Mouse (Mus musculus) embryo, embryonic 11 days (tissue): Measurements from ENCODE around the gene Wdr89.

Experiments
- DNase-seq: peaks from one replicate; pipeline ENCODE4 v3.0.0-alpha.2; 2015

Gene Wdr89

DNA sequence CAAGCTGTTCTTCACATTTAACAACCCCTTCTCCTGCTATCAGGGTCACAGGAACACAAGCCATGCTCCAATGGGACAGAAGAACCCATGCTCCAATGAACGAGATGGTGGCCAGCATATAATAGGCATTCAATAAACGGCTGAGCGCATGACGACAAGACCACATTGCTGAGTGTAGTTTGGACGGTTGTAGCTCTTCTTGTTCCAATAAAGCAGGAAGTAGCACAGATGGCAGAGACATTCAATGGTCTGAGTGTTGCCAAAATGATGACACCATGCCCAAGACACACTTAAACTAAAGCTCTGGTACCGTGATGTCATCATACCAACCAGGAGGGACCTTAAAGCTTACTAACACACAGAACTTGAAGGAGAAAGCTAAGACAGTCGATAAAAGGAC is 56.6 kb downstream of the Wdr89 start:
- DNase-seq = no peak

DNA sequence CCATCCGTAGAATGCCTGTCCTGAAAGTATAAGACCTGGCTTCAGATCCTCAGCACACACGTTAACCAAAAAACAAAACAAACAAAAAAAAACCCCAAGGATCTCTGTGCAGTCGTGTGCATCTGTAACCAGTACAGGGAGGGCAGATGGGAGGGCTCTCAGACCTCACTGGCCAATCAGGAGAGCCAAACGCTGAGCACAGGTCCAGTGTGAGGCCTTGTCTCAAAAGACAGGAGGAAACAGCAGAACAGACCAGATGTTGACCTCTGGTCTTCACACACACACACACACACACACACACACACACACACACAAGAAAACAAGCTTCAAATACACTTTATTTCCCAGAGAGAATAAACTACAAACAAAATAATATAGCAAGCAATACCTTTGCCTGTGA is 69.8 kb downstream of the Wdr89 start:
- peak; percentile 68 for DNase-seq

DNA sequence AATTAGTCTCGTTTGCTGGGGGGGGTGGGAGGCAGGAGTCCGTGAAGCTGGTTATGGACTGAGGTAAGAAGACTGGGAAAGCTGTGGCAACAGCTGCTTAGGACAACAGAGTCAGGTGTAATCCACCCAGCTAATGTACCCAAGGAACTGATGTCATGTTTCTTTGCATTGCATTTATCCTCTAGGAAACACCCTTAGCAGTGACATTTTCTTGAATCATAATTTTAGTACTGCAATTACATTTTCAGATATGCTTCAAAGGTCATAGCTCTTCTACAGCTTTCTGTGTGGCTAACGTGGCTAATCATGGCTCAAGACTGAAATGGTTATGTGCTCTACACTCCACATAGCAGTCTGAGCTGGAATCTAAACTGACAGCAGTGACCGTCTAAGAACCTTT is 70.3 kb downstream of the Wdr89 start:
- DNase-seq = no peak

DNA sequence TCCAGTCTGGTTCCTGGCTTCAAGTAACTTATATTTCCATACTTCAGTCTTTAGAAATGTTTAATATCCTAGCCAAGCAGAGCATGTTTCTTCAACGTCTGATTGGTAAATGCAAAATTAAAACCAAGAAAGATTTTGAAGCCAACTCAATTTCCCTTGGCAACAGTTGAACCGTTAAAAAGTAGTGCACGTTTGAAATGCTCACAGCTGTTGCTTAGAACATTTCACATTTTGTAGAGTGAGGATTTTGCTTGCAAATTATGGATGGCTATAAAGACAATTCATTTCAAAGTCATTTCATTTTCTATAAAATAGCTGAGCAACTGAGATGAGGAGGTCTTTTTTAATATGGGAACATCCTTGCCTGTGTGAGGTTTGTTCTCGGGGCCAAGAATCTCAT is 71.6 kb downstream of the Wdr89 start:
- no peak for DNase-seq

DNA sequence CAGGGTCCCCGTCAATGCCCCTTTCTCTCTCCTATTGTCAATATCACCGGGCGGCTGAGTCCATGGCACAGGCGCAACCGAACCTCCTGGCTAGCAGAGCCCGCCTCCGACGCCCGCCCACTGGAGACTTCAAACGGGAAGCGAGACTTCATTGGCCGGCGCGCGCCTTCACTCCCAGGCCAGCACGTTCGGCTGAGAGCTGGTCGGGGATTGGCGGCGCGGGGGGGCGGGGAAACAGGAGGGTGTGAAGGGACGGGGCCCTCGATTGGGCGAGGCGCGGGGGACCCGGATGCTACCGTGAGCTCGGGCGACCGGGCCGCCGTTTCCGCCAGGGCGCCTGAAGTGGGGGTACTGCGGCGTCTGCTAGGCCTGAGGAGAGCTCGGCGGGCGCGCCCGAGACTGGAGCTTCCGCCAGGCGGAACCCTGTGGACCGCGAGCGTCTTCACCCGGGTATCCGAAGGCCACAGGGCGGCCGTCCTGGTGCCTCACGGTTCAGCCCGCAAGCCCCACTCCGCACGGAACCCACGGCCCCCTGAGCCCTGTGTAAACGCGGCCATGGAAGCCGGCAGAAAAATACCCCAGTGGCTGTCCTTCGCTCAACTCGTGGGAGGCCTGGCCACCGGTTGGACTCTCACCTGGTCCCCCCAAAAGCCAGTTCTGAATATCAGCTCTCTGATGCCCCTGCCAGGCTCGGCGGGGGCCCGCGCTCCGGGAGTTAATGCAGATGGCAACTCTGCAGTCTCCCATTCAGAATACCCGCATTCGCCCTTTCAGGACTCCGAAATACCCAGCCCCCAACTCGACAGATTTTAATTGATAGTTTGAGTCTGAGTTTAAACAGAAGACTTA is 73.0 kb downstream of the Wdr89 start, which contains the start of gene Ppp2r5e:
Gene Ppp2r5e (minus strand): TSS at position 92 of the 849 bp plus-strand sequence.
- peak; percentile 99 for DNase-seq

DNA sequence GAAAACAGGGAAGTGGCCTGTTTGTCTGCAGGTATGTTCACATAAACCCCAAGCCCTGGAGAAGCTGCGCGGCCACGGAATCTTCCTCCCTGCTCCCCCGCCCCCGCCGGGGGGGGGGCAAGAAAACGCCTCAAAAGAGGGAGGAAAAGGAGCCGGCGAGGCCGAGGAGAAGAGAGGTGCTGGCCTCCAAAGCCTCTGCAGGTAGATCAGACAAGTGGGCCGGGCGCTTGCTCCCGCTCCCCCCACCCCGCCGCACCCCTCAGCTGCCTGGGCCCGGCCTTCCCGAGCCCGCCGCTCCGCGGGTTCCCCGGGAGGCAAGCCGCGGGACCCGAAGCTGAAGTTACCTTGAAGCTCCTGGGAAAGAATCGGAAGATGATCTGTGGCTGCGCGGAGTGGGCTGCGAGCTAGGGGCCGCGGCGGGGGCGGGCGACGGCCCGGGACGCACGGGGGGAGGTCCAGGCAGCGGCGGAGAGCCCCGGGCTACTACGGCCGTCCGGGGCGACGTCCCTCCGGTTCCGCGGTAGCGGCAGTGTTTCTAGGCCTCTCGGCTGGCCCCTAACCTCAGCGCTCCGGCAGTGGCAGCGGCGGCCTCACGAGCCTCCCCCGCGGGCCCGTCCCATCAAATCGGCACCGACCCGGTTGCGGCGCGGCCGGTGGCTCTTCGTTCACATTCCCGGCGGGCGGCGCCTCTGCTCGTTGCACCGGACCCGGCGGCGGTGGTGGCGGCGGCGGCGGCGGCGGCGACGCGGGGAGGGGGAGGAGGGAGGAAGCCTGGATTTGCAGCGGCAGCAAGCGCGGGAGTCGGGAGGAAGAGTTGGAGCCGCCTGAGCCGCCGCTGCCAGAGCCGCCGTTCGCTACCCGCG is 73.8 kb downstream of the Wdr89 start:
- DNase-seq = peak; percentile 52

DNA sequence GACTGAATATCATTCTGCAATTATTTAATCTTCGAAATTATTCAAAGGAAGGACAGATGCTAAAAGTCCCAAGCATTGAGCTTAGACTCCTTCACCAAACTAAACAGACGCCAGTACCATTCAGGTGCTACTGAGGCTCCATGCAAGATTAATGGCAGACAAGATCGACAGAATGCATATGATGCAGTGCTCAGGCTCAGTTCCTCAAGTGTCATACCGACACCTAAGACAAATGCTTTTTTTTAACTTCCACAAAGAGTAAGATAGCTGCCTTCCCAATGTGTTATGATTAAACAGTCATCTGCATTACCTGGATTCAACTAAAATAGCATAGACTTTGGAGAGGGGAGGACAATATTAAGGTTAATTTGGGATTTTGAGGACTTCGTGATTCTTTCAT is 74.9 kb downstream of the Wdr89 start:
- no peak for DNase-seq

DNA sequence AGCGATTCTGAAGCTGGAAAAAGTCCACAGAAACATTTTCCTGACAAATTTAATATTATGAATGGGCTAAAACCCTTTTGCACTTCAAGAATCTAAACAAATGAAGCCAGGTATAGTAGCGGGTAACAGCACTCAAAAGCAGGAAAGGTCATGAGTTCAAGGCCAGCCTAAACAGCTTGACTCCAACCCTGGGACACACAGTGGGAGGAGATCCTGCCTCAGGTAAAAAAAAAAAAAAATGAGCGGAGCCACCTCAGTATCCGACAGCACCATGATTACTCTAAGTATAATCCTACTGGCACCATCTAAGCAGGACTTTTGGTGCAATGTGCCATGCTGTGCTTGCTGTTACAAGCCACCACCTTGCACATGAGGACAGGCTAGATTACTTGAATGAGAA is 75.5 kb downstream of the Wdr89 start:
- DNase-seq = no peak

DNA sequence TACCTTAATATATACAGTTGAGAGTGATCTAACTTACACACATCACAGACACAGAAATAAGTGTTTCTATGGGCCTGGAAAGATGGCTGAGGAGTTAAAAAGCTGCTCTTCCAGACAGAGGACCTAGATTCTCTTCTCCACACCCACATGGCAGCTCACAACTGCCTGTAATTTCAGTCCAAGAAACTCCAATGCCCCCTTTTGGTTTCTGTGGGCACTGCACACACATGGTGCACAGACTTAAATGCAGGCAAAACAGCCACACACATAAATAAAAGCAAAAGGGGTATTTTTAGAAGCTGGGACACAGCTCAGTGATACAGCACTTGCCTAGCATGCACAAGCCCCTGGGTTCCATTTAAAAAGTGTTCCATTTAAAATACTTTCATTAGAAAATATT is 81.8 kb downstream of the Wdr89 start:
- no peak for DNase-seq

DNA sequence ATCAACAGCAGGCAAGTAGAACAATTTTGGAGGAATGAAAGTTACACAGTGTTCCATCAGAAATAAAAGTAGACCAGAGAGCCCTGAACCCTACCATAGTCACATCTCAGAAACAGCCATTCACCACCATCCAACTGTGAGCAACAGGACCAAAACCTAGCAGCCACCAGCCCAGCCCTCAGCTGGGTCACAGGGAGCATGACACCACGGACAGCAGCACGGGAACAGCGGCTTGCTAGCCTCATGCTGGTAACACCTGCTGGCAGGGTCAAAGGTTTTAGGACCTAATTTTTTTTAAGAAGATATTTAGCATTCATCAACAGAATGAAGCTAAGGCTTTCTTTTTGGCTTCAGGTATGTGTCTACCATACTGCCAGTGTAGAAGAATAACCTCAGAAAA is 85.6 kb downstream of the Wdr89 start:
- no peak for DNase-seq
